Mouse (Mus musculus) B cell, adult 67 days (primary cell): ENCODE data around the gene Gm21293. TPM values are rescaled to one million over a fixed set of nuclear protein-coding genes. Genes with fewer than 3 reads are reported as not detected.

Experiments used
- total RNA-seq, 2 experiments: library from RNA; stranded (reverse); gene quantifications; 4 replicates each; pipeline ENCODE4 v1.2.4; 2023

Gm21293 gene
- not detected for total RNA-seq

DNA sequence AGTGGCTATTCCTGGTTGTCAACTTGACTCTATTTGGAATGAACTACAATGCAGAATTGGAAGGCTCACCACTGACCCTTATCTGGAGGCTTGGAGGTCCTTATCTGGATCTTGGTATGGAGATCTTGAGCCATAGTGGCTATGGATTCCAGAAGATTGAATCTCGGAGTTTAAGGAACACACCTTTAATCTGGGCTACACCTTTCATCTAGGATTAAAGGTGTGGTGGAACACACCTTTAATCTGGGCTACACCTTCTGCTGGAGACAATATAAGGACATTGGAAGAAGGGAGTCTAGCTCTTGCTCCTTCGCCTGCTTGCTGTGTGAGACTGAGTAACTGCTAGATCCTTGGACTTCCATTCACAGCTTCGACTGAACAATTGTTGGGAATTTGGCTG, at the start of gene Gm21293:
TSS of gene Gm21293 (plus strand) at position 301 of the 400 bp plus-strand sequence.

DNA sequence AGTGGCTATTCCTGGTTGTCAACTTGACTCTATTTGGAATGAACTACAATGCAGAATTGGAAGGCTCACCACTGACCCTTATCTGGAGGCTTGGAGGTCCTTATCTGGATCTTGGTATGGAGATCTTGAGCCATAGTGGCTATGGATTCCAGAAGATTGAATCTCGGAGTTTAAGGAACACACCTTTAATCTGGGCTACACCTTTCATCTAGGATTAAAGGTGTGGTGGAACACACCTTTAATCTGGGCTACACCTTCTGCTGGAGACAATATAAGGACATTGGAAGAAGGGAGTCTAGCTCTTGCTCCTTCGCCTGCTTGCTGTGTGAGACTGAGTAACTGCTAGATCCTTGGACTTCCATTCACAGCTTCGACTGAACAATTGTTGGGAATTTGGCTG, 8.4 kb downstream of the Gm21293 start, which contains the start of gene Gm6763:
TSS of gene Gm6763 (plus strand) at position 301 of the 400 bp plus-strand sequence.

DNA sequence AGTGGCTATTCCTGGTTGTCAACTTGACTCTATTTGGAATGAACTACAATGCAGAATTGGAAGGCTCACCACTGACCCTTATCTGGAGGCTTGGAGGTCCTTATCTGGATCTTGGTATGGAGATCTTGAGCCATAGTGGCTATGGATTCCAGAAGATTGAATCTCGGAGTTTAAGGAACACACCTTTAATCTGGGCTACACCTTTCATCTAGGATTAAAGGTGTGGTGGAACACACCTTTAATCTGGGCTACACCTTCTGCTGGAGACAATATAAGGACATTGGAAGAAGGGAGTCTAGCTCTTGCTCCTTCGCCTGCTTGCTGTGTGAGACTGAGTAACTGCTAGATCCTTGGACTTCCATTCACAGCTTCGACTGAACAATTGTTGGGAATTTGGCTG, 16.9 kb downstream of the Gm21293 start, which contains the start of gene Gm8764:
TSS of gene Gm8764 (plus strand) at position 301 of the 400 bp plus-strand sequence.

DNA sequence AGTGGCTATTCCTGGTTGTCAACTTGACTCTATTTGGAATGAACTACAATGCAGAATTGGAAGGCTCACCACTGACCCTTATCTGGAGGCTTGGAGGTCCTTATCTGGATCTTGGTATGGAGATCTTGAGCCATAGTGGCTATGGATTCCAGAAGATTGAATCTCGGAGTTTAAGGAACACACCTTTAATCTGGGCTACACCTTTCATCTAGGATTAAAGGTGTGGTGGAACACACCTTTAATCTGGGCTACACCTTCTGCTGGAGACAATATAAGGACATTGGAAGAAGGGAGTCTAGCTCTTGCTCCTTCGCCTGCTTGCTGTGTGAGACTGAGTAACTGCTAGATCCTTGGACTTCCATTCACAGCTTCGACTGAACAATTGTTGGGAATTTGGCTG, 25.4 kb downstream of the Gm21293 start, which contains the start of gene Gm21304:
TSS of gene Gm21304 (plus strand) at position 301 of the 400 bp plus-strand sequence.

DNA sequence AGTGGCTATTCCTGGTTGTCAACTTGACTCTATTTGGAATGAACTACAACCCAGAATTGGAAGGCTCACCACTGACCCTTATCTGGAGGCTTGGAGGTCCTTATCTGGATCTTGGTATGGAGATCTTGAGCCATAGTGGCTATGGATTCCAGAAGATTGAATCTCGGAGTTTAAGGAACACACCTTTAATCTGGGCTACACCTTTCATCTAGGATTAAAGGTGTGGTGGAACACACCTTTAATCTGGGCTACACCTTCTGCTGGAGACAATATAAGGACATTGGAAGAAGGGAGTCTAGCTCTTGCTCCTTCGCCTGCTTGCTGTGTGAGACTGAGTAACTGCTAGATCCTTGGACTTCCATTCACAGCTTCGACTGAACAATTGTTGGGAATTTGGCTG, 33.9 kb downstream of the Gm21293 start, which contains the start of gene Gm21312:
TSS of gene Gm21312 (plus strand) at position 301 of the 400 bp plus-strand sequence.

DNA sequence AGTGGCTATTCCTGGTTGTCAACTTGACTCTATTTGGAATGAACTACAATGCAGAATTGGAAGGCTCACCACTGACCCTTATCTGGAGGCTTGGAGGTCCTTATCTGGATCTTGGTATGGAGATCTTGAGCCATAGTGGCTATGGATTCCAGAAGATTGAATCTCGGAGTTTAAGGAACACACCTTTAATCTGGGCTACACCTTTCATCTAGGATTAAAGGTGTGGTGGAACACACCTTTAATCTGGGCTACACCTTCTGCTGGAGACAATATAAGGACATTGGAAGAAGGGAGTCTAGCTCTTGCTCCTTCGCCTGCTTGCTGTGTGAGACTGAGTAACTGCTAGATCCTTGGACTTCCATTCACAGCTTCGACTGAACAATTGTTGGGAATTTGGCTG, 42.4 kb downstream of the Gm21293 start, which contains the start of gene Gm20765:
TSS of gene Gm20765 (plus strand) at position 301 of the 400 bp plus-strand sequence.

DNA sequence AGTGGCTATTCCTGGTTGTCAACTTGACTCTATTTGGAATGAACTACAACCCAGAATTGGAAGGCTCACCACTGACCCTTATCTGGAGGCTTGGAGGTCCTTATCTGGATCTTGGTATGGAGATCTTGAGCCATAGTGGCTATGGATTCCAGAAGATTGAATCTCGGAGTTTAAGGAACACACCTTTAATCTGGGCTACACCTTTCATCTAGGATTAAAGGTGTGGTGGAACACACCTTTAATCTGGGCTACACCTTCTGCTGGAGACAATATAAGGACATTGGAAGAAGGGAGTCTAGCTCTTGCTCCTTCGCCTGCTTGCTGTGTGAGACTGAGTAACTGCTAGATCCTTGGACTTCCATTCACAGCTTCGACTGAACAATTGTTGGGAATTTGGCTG, 51.0 kb downstream of the Gm21293 start, which contains the start of gene Gm4340:
TSS of gene Gm4340 (plus strand) at position 301 of the 400 bp plus-strand sequence.

Other genes starting within 250 kb of the Gm21293 start
- gene Gm6763, start 8.5 kb downstream of the Gm21293 start, total RNA-seq = not detected
- not detected for gene Gm8764, start 17.0 kb downstream of the Gm21293 start, total RNA-seq
- not detected for gene Gm21304, start 25.5 kb downstream of the Gm21293 start, total RNA-seq
- not detected for gene Gm21312, start 34.0 kb downstream of the Gm21293 start, total RNA-seq
- gene Gm20765, start 42.5 kb downstream of the Gm21293 start, total RNA-seq = not detected
- not detected for gene Gm4340, start 51.1 kb downstream of the Gm21293 start, total RNA-seq